Mouse (Mus musculus) c-Kit-positive CD71-negative TER-119-negative erythroid progenitor cells, embryonic 14.5 days (primary cell): ENCODE data around the gene Bmx.

Experiments
- DNase-seq: peaks from one replicate; pipeline ENCODE4 v3.0.0-alpha.2; 2013; ENCODE audit warnings: low read depth

The Bmx gene

DNA sequence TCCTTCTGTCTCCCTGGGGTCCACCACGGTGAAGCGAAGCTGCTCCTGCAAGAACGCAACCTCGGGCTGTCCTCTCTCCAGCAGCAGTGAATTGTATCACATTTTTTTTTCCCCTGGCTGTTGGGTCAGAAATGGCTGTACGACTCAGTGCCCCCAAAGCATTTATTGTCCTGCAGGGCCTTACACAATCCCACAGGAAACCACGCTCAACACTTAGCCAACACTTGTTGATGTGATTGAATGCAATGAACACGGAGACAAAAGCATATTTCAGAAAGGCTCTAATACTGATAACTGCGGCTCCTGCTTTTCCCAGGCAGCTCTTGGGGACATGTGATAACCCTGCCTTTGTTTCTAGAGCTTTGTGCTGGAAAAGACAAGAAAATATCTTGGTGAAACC, at the start of gene Bmx:
TSS of gene Bmx (minus strand) at position 137 of the 400 bp plus-strand sequence.
- no peak for DNase-seq

- DNase-seq = no peak
Measured at GRCm38 (mm10) chrX:164306250-164306649, 48.3 kb upstream of the Bmx start.

- no peak for DNase-seq
Measured at GRCm38 (mm10) chrX:164291147-164291546, 33.2 kb upstream of the Bmx start.

DNA sequence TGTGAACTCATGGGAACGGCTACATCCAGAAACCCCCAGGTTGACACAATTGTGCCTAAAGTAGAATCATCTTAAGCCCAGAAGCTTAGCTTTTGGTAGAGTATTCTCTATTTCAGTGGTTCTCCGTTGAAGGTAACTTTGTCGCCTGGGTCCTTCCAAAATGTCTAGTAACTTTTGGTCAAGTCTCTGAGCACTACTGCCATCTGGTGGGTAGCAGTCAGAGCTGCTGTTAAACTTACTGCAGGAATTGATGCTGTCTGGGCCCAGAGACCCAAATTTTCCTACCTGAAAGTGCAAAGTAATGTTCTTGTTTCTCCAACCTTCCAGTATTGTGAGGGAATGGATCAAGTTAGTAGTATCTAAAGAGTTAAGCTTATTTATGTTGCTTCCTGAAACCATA, 29.1 kb upstream of the Bmx start:
- peak; percentile 12 for DNase-seq

DNA sequence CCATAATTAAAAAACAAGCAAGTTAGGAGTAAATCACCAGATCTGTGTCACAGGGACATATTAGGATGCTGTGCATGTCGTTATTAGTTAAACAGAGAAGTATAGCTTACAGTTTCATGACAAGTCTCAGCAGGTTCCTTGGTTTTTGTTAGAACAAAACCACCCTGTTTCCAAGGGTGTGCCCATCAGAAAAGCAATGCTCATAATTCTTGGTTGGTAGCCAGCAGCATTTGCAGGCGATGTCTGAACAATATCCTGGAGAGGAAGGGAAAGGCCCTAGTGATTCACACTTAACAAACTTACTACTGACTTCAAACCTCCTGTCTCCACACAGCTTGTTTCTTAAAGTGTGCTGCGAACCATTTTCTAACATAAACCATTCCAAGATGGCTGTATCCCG, 25.8 kb upstream of the Bmx start:
- no peak for DNase-seq

- DNase-seq = no peak
Measured at GRCm38 (mm10) chrX:164280918-164281647, 23.1 kb upstream of the Bmx start.

DNA sequence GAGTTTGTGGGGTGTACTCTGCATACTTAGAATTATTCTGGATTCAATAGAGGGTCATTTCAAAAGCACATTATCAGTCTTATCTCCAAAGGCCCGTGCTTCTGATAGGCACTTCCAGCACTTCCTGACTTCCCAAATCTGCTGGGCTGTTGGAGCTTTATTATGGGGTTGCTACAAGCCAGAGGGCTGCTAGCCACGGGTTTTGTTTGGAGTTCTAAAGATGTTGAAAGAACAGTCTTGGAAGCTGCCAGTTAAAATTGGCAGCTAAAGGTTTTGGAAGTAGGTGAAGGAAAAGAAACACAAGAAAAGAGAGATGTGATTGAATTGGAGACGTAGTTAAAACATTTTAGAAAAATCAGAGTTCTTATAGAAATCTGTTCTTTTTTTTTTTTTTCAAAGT, 17.5 kb upstream of the Bmx start:
- DNase-seq = no peak

- DNase-seq = no peak
Measured at GRCm38 (mm10) chrX:164270603-164271002, 12.6 kb upstream of the Bmx start.

DNA sequence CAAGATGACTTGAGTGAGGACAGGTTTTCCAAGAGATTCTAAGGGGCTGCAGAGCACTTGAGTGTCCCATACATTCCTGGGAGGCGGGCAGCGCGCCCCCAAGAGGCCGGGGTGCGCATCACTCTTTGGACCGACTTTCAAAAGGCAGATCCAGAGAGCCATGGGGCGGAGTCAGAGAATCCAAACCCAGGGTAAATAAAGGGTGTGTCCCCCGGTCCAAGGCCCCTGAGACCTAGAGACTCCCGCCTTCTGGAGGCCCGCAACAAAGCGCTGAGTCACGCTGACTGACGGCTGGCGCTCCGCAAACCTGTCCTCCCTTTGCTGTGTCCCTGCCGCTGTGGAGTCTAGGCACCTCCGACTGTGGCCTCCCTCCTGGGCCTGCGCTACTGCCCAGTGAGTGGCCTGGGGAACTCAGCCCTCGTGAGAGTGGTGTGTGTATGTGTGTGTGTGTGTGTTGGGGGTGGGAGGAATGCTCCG, 11.3 kb upstream of the Bmx start, which contains the start of gene Pir:
TSS of gene Pir (plus strand) at position 87 of the 477 bp plus-strand sequence.
- DNase-seq = peak; percentile 36

DNA sequence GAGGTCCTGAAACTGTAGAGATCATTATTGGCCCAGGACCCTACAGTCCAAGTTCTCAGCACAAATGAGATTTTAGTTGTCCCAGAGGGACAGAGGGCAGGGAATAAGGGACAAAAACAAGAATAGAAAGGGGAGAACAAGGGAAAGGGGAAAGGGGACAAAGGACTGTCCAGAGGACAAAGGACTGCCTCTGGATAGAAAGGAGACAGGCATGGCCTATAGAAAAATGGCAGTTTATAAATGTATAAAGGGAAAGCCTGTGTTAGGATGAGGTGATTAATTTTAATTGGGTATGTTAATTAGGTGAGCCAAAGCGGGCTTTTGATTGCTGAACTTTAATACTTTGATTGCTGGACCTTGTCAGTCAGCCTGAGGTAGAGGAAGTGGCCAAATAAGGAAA, 6.9 kb upstream of the Bmx start:
- no peak for DNase-seq

GRCm38 (mm10) chrX:164262286-164262685, 4.3 kb upstream of the Bmx start:
- no peak for DNase-seq

DNA sequence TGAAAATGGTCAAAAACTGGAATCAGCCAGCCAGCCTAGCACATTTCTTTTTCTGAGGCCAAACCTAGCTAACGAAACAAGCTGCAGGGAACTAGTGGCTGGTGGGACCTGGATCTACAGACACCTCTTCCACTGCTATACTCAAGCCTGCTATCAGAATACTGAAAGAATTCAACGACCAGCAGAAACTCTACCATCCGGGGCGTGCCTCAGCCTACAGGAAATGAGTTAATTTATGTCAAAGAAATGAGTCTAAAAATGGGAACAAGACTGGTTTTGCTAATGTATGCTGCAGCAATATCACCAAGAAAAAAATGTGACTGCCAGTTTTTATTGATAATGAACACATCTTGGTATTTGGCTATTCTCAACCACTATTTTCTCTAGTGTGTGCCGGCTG, 669 bp upstream of the Bmx start:
- DNase-seq = no peak

DNA sequence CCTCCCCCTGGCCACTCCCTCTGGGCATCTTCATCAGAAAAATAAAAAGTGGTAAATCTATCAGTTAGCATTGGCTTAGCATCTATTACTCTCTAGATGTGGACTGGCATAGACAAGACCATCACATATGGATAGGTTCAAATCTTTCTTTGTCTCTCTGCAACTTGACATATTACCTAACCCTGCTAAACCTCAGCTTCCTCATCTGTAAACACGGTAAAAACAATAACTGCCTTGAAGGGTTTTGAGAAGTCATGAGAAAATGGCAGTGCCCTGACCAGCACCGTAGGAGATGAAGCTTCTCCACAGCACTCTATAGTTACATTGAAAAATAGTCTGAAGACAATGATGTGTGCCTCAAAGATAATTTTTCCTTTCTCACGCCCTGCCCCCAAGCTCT, 1.5 kb downstream of the Bmx start:
- DNase-seq = no peak

DNA sequence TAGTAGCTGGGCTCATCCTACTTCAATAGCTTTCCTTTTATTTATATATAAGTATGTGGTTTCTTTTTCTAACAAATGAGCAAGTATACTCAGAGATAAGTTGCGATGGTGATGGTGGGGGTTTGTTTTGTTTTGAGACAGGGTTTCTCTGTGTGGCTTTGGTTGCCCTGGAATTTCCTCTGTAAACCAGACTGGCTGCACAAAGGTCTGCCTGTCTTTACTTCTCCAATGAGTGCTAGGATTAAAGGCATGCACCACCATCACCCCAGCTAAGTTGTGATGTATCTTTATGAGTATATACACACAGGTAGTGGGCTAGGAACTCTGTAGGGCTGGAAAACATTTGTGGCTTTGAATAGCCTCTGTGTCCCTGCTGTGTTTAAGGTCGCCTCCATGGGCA, 11.3 kb downstream of the Bmx start:
- no peak for DNase-seq

DNA sequence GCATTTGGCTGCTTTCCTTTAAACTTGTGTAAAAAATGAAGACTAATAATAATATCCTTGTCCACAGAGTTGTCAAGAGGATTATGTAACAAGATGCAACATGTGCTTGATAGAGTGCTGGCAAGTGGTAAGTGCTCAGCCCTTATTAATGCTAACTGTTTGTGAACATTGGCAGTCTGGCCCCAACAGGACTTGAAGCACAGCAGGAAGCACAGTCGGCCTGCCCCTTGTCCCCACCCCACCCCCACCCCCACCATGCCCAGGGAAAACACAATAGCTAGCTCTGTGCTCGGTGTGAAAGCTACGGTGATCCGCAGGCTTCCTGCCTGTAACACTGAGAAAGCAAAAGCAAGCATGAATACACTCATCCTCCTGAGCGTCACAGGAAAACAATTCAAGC, 12.3 kb downstream of the Bmx start:
- DNase-seq = no peak

DNA sequence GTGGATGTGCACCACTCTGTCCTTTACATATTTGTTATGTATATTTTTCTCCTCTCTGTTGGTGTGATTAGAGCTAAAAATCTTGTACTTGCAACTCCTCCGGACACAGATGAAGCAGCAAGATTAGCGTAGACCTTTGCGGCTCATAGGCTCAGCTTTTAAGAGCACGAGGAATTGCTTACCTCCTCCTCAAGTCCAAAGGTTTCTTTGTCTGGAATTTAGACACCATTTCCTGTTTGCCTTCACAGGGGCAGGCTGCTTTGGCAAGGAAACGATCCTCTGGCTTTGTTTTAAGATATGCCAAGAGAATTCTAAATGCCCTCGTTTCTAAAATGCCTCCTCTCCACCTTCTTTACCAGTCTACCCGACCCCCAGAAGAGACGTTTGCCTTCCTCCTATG, 24.6 kb downstream of the Bmx start:
- no peak for DNase-seq

DNA sequence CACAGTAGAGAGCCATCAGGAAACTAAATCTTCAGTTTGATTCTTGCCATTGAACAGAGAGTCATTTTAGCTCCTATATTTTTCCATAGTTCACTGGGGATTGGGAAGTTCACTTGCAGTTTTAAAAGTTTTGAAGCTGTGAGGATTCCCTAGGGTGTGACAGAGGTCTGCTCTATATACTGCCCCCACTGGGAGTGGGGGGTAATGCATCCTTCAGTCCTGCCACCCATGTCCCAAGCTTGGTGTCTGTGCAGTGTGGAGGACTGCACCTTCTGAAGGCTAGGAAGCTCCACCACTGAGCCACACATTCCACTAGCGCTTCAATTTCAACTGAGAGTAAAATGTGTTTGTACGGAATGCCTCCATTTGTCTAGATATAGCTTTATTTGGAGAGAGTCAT, 36.0 kb downstream of the Bmx start:
- no peak for DNase-seq

GRCm38 (mm10) chrX:164200547-164200946, 57.4 kb downstream of the Bmx start:
- DNase-seq = no peak

- DNase-seq = no peak
Measured at GRCm38 (mm10) chrX:164197679-164198078, 60.3 kb downstream of the Bmx start.

- no peak for DNase-seq
Measured at GRCm38 (mm10) chrX:164189880-164190279, 68.1 kb downstream of the Bmx start.

DNA sequence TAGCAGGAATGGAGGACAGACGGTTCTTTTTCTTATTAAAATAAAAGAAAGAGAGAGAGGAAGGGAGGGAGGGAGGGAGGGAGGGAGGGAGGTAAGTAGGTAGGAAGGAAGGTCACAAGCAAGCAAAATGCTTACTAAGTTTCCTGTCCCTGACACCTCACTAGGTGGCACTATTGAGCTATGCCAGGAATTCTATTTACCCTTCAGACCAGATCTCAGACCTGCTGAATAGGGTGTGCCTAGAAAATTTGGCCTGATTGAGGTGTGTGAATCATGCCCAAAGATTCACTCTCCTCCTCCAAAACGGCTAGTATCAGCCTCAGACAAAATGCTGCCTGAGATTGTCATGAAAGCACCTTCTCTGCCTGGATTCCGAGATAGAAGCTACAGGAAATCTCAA, 74.1 kb downstream of the Bmx start:
- DNase-seq = peak; percentile 37

- DNase-seq = peak; percentile 22
Measured at GRCm38 (mm10) chrX:164179746-164180145, 78.2 kb downstream of the Bmx start.

DNA sequence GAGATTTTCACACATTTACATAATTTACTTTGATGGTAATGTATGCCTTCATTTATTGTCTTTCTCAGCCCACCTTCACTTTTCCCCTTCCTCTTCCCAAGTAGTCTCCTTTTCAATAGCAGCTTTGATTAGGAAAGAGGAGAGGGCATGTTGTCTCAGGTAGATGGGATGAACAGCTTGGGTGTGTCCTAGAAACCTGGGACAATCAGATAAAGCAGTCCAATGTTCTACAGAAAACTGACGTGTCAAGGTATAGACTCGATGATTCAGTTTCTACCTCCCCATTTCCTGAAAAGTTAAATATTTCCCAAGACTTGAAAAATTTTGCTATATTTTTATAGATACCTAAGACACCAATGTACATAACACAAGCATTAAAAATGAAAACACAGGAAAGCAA, 79.1 kb downstream of the Bmx start:
- no peak for DNase-seq

DNA sequence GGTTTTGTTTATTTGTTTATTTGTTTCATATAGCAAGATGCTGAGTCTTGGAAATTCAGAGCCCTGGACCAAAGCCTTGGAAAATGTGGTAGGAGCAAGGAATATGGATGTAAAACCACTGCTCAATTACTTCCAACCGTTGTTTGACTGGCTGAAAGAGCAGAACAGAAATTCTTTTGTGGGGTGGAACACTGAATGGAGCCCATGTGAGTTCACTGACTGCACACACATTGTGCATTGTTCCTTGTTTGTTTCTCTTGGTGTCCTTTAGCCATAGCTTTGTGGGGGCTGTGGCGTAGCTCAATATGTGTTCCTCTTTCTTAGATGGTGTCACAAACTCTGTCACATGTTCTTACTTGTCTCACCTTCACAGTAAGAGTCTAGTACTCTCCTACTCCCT, 82.2 kb downstream of the Bmx start:
- no peak for DNase-seq
